Mouse (Mus musculus) limb, embryonic 14.5 days (tissue): ENCODE data around the gene Timp3. TPM values are rescaled to one million over a fixed set of nuclear protein-coding genes. Genes with fewer than 3 reads are reported as not detected.

ENCODE experiments used
- ATAC-seq: fragments of 200-750 bp; cut with Nextera tagmentation; 2 replicates; pipeline ENCODE4 v1.8.0; 2017; ENCODE audit warnings: low read depth, moderate number of reproducible peaks, moderate TSS enrichment; ENCODE audit not compliant: low FRiP score
- DNase-seq: peaks from one replicate; pipeline ENCODE4 v3.0.0-alpha.2; 2015; ENCODE audit warnings: low spot score
- H3K27ac ChIP-seq: fragments of 300-500 bp; sonication (generic); replicated peaks from 2 replicates; pipeline ENCODE4 v1.5.1; 2014; ENCODE audit warnings: low read depth, mild to moderate bottlenecking, low read length, moderate library complexity, mixed read lengths
- H3K27me3 ChIP-seq: fragments of 300-500 bp; sonication (generic); 2 replicates; pipeline ENCODE4 v1.6.1; 2014; ENCODE audit warnings: low read length, mixed read lengths; ENCODE audit not compliant: control insufficient read depth, insufficient read depth
- H3K36me3 ChIP-seq: fragments of 300-500 bp; sonication (generic); 2 replicates; pipeline ENCODE4 v1.6.1; 2014; ENCODE audit warnings: mild to moderate bottlenecking, low read length, moderate library complexity, mixed read lengths; ENCODE audit not compliant: control insufficient read depth, insufficient read depth
- H3K4me1 ChIP-seq: fragments of 300-500 bp; sonication (generic); 2 replicates; pipeline ENCODE4 v1.6.1; 2014; ENCODE audit warnings: antibody characterized with exemption, low read length, mixed read lengths; ENCODE audit not compliant: control insufficient read depth, insufficient read depth
- H3K4me2 ChIP-seq: fragments of 300-500 bp; sonication (generic); replicated peaks from 2 replicates; pipeline ENCODE4 v1.6.1; 2014; ENCODE audit warnings: low read depth, mild to moderate bottlenecking, low read length, moderate library complexity; ENCODE audit not compliant: severe bottlenecking
- H3K4me3 ChIP-seq: fragments of 300-500 bp; sonication (generic); replicated peaks from 2 replicates; pipeline ENCODE4 v1.5.1; 2014; ENCODE audit warnings: low read length
- H3K9ac ChIP-seq: fragments of 300-500 bp; sonication (generic); 2 replicates; pipeline ENCODE4 v1.6.1; 2014; ENCODE audit warnings: mild to moderate bottlenecking, low read depth, low read length, moderate library complexity; ENCODE audit not compliant: severe bottlenecking
- H3K9me3 ChIP-seq: fragments of 300-500 bp; sonication (generic); 2 replicates; pipeline ENCODE4 v1.6.1; 2016; ENCODE audit warnings: low read length; ENCODE audit not compliant: control insufficient read depth
- POLR2A ChIP-seq: fragments of 200-500 bp; IDR thresholded peaks from 2 replicates; pipeline ENCODE4 v1.8.0; 2012; ENCODE audit warnings: inconsistent platforms, mild to moderate bottlenecking, moderate library complexity, borderline replicate concordance; ENCODE audit not compliant: insufficient read depth, insufficient read length; ENCODE audit errors: extremely low read depth
- WGBS: fragments of 180-500 bp; shearing (Covaris S2); extraction: QIAGEN DNeasy Blood & Tissue Kit; methylation state at CpG from one replicate; pipeline ENCODE4 v1.1.7; 2014; 5-methylcytosine and 5-hydroxymethylcytosine counted together
- polyA plus RNA-seq, 2 experiments: library from polyadenylated mRNA; depleted of rRNA in 1 of 2; stranded (reverse) in 1 of 2; unstranded in 1 of 2; fragments of >200 nt; fragmentation: Nextera tagmentation in 1 of 2; extraction: Ambion mirVana in 1 of 2; gene quantifications; 2 replicates each; pipeline versions ENCODE4 v1.2.1 to v1.2.3; 2012 to 2014

The Timp3 gene
- polyA plus RNA-seq, 2 experiments = 57.4 to 66.5 TPM

- H3K4me3 ChIP-seq = no peak overlapping the region
Measured at GRCm38 (mm10) chr10:86389357-86389756, 89.2 kb downstream of the Timp3 start.

GRCm38 (mm10) chr10:86389913-86390312 lies 89.7 kb downstream of the Timp3 start:
- TF ChIP-seq POLR2A = no peak
- no peak overlapping the region for H3K4me3 ChIP-seq
- ATAC-seq (no peak), DNase-seq (no peak)
- H3K9me3 ChIP-seq = peaks cover 6% of the 10 kb centered on the region
- no peaks in the 10 kb centered on the region for H3K4me1 ChIP-seq
- H3K9ac ChIP-seq = no peak overlapping the region
- no peak overlapping the region for H3K4me2 ChIP-seq
- H3K27ac ChIP-seq = no peak overlapping the region
- no peaks in the 10 kb centered on the region for H3K27me3 ChIP-seq
- no peaks in the 10 kb centered on the region for H3K36me3 ChIP-seq
- 51% methylated on average over 2 of the region's 2 CpGs for WGBS

More at GRCm38 (mm10) chr10:86389357-86389756, 89.2 kb downstream of the Timp3 start:
- no peaks in the 10 kb centered on the region for H3K36me3 ChIP-seq
- H3K4me2 ChIP-seq = no peak overlapping the region
- DNase-seq (no peak), ATAC-seq (no peak)
- H3K27me3 ChIP-seq = no peaks in the 10 kb centered on the region
- no peak for TF ChIP-seq POLR2A
- no peaks in the 10 kb centered on the region for H3K4me1 ChIP-seq
- 80% methylated on average over 3 of the region's 3 CpGs for WGBS
- H3K9ac ChIP-seq = no peak overlapping the region
- peaks cover under 1% of the 10 kb centered on the region; the same call in 1 of the 2 replicates for H3K9me3 ChIP-seq
- H3K27ac ChIP-seq = no peak overlapping the region

- Histone ChIP-seq H3K9me3 (peaks cover 6% of the 10 kb centered on the region), H3K4me1 (no peaks in the 10 kb centered on the region), H3K27ac (no peak overlapping the region), H3K4me3 (no peak overlapping the region), H3K4me2 (no peak overlapping the region), H3K36me3 (no peaks in the 10 kb centered on the region), H3K9ac (no peak overlapping the region), H3K27me3 (no peaks in the 10 kb centered on the region)
- DNase-seq (no peak), ATAC-seq (no peak)
- WGBS = 88% methylated on average over 3 of the region's 3 CpGs
- TF ChIP-seq POLR2A = no peak
Measured at GRCm38 (mm10) chr10:86392399-86392798, 92.2 kb downstream of the Timp3 start.

GRCm38 (mm10) chr10:86397577-86398346 lies 97.6 kb downstream of the Timp3 start:
- peak; percentile 77 for ATAC-seq
- no peak overlapping the region for H3K4me2 ChIP-seq

GRCm38 (mm10) chr10:86398347-86398720 lies 98.2 kb downstream of the Timp3 start:
- Histone ChIP-seq H3K27me3 (no peaks in the 10 kb centered on the region), H3K4me2 (no peak overlapping the region), H3K9ac (no peak overlapping the region), H3K4me3 (no peak overlapping the region), H3K9me3 (peaks cover 6% of the 10 kb centered on the region), H3K36me3 (no peaks in the 10 kb centered on the region), H3K4me1 (peaks cover 6% of the 10 kb centered on the region; the same call in 1 of the 2 replicates), H3K27ac (no peak overlapping the region)
- ATAC-seq = no peak
- DNase-seq = no peak
- WGBS = 51% methylated on average over 2 of the region's 2 CpGs
- TF ChIP-seq POLR2A = no peak

More at GRCm38 (mm10) chr10:86397577-86398346, 97.6 kb downstream of the Timp3 start:
- Histone ChIP-seq H3K36me3 (no peaks in the 10 kb centered on the region), H3K27ac (no peak overlapping the region), H3K4me3 (no peak overlapping the region), H3K27me3 (no peaks in the 10 kb centered on the region), H3K9ac (no peak overlapping the region), H3K4me1 (peaks cover 6% of the 10 kb centered on the region; the same call in 1 of the 2 replicates), H3K9me3 (peaks cover 6% of the 10 kb centered on the region)
- 37% methylated on average over 4 of the region's 4 CpGs for whole genome bisulfite sequencing
- TF ChIP-seq POLR2A = no peak
- peak; percentile 63 for DNase-seq

Other genes starting within 250 kb of the Timp3 start
- gene Syn3, start 198.5 kb downstream of the Timp3 start, polyA plus RNA-seq (2012; rRNA removed) = 1.6 and 1.9 TPM in 2 replicates
- gene Syn3, start 198.5 kb downstream of the Timp3 start, polyA plus RNA-seq (2014; fragmentation: Nextera tagmentation; extraction: Ambion mirVana) = 2.0 and 2.9 TPM in 2 replicates